Mouse (Mus musculus) forebrain, embryonic 13.5 days (tissue): ENCODE results near the gene Dqx1. TPM values are rescaled to one million over a fixed set of nuclear protein-coding genes. Genes with fewer than 3 reads are reported as not detected.

Experiments
- ATAC-seq: fragments of 200-750 bp; cut with Nextera tagmentation; 2 replicates; pipeline ENCODE4 v1.8.0; 2017
- H3K27ac ChIP-seq: fragments of 300-500 bp; sonication (generic); 2 replicates; pipeline ENCODE4 v1.5.1; 2015; ENCODE audit warnings: inconsistent platforms, mild to moderate bottlenecking, moderate library complexity
- H3K27me3 ChIP-seq: fragments of 300-500 bp; sonication (generic); 2 replicates; pipeline ENCODE4 v1.6.1; 2015; ENCODE audit warnings: mild to moderate bottlenecking, inconsistent platforms
- H3K36me3 ChIP-seq: fragments of 300-500 bp; sonication (generic); 2 replicates; pipeline ENCODE4 v1.6.1; 2015; ENCODE audit warnings: mild to moderate bottlenecking, inconsistent platforms; ENCODE audit not compliant: poor library complexity, severe bottlenecking
- H3K4me1 ChIP-seq: fragments of 300-500 bp; sonication (generic); 2 replicates; pipeline ENCODE4 v1.6.1; 2015; ENCODE audit warnings: inconsistent platforms
- H3K4me2 ChIP-seq: fragments of 300-500 bp; sonication (generic); 2 replicates; pipeline ENCODE4 v1.6.1; 2015; ENCODE audit warnings: inconsistent platforms, mild to moderate bottlenecking, moderate library complexity
- H3K4me3 ChIP-seq: fragments of 300-500 bp; sonication (generic); 2 replicates; pipeline ENCODE4 v1.5.1; 2015; ENCODE audit warnings: mild to moderate bottlenecking, inconsistent platforms
- H3K9ac ChIP-seq: fragments of 300-500 bp; sonication (generic); 2 replicates; pipeline ENCODE4 v1.6.1; 2015; ENCODE audit warnings: mild to moderate bottlenecking, inconsistent platforms
- H3K9me3 ChIP-seq: fragments of 300-500 bp; sonication (generic); replicated peaks from 2 replicates; pipeline ENCODE4 v1.6.1; 2016; ENCODE audit warnings: inconsistent platforms
- WGBS: fragments of 180-500 bp; shearing (Covaris S2); methylation state at CpG from one replicate; pipeline ENCODE4 v1.1.7; 2015; 5-methylcytosine and 5-hydroxymethylcytosine counted together
- polyA plus RNA-seq: library from polyadenylated mRNA; unstranded; fragments of >200 nt; fragmentation: Nextera tagmentation; extraction: Ambion mirVana; gene quantifications from 2 replicates; pipeline ENCODE4 v1.2.1, GENCODE M21; 2015

Gene Dqx1
- polyA plus RNA-seq, 1 experiment from 2014 or later = 0.59 TPM

DNA sequence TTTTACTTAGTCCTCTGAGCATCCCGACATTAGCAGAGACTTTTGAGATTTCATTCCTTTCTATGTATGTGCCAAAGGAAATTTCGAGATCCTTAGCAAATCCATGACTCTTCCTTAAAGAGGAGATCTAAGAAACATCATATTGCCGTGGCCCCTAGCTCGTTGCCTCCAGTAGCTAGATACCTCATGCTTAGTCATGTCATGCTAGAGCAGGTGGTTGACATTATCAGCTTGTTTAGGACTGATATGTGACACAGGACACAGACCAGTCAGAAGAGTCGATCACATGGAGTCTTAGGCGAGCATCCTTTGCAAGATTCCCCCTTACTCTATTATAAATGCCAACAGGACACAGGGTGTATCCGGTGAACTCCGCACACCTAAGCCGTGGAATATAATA, 34.6 kb upstream of the Dqx1 start:
- H3K27me3 ChIP-seq = no peaks in the 10 kb centered on the region

DNA sequence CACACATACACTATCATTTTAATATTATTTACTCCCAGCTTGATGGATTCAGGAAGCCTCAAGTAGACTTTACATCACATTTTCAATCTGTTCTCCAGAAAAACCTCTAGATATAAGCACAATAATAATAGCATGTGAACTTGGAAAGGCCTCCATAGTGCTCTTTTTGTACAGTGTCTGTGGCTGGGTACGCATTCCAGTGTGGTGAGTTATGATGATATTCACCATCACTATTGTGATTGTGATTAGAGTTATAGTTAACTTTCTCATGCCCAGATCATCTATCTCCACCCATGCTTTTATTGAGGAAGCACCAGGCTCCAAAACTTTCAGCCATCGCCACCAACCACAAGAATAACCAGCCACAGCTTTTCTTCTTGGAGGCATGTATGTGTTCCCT, 33.9 kb upstream of the Dqx1 start:
- no peak for ATAC-seq
- Histone ChIP-seq H3K4me2 (no peak overlapping the region), H3K27me3 (0 out of 2 replicates have a peak, but pooled peaks cover 5% of the 10 kb centered on the region), H3K36me3 (no peaks in the 10 kb centered on the region), H3K4me3 (no peak overlapping the region), H3K27ac (no peak overlapping the region), H3K9ac (no peak overlapping the region), H3K4me1 (no peaks in the 10 kb centered on the region), H3K9me3 (no peaks in the 10 kb centered on the region)
- WGBS = 89% methylated on average over 2 of the region's 2 CpGs

More for the DNA sequence above, 34.6 kb upstream of the Dqx1 start:
- Histone ChIP-seq H3K4me1 (no peaks in the 10 kb centered on the region), H3K27ac (no peak overlapping the region), H3K36me3 (no peaks in the 10 kb centered on the region), H3K9ac (no peak overlapping the region), H3K4me2 (no peak overlapping the region), H3K9me3 (no peaks in the 10 kb centered on the region), H3K4me3 (no peak overlapping the region)
- WGBS = 85% methylated on average over 9 of the region's 9 CpGs
- no peak for ATAC-seq

DNA sequence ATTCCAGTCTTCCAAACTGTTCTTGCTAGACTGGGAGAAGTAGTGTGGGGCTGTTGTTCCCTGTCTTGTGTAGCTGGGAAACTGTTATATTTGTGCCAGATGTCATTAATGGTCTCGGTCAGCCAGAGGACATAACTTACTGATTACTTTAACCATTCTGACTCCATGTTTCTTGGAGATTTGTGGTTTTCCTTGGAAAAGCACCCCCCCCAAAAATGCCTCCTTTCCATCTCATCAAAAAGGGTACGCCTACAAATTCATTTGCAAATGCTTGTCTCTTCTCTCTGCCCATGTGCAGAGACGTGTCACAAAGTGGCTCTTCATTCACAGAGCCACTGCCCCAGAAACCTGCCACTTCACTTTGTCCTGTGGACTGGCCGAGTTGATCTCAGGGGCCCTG, 33.2 kb upstream of the Dqx1 start:
- Histone ChIP-seq H3K4me1 (no peaks in the 10 kb centered on the region), H3K27ac (no peak overlapping the region), H3K36me3 (no peaks in the 10 kb centered on the region), H3K4me3 (no peak overlapping the region), H3K9ac (no peak overlapping the region), H3K27me3 (peaks cover 6% of the 10 kb centered on the region; the same call in 1 of the 2 replicates), H3K9me3 (no peaks in the 10 kb centered on the region), H3K4me2 (no peak overlapping the region)
- ATAC-seq = no peak
- 70% methylated on average over 4 of the region's 4 CpGs for WGBS

DNA sequence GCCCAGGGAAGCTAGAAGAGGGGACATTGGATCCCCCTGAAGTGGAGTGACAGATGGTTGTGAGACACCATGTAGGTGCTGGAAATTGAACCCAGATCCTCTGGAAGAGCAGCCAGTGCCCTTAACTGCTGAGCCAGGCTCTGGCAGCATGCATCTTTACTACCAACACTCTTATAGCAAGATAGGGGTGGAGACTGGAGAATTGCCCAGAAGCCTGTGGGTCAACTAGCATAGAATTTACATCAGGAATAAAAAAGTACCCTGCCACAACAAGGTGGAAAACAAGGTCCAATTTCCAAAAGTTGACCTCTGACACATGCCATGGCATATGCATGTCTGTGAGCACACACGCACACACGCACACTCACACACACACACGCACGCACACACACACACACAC, 32.4 kb upstream of the Dqx1 start:
- Histone ChIP-seq H3K4me2 (no peak overlapping the region), H3K27ac (no peak overlapping the region), H3K9ac (no peak overlapping the region), H3K4me1 (peaks cover 4% of the 10 kb centered on the region; the same call in 1 of the 2 replicates), H3K4me3 (no peak overlapping the region), H3K9me3 (no peaks in the 10 kb centered on the region), H3K27me3 (peaks cover 14% of the 10 kb centered on the region), H3K36me3 (no peaks in the 10 kb centered on the region)
- ATAC-seq = no peak
- 93% methylated on average over 4 of the region's 4 CpGs for WGBS

DNA sequence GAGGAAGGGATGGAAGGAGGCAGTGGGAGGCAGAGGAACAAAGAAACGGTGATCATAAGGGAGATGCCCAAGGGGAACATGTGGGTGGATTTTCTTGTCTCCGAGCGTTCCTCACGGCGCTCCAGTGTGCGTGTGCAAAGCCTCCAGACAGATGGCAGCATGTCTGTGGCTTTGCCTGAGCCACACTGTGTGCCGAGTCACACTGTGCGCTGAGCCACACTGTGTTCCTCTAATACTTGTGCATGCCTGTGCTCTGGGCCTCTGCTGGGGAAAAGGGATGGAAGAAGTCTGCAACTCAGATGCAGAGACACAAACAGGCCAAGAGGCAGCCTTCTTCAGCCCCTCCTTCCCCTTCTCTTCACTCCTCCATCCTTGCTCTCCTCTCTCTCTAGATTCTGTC, 30.4 kb upstream of the Dqx1 start:
- Histone ChIP-seq H3K4me3 (no peak overlapping the region), H3K9me3 (no peaks in the 10 kb centered on the region), H3K27ac (no peak overlapping the region; the same call in 1 of the 2 replicates), H3K36me3 (no peaks in the 10 kb centered on the region), H3K9ac (no peak overlapping the region), H3K27me3 (peaks cover 34% of the 10 kb centered on the region), H3K4me1 (peaks cover 9% of the 10 kb centered on the region), H3K4me2 (no peak overlapping the region)
- no peak for ATAC-seq
- 73% methylated on average over 8 of the region's 8 CpGs for WGBS

DNA sequence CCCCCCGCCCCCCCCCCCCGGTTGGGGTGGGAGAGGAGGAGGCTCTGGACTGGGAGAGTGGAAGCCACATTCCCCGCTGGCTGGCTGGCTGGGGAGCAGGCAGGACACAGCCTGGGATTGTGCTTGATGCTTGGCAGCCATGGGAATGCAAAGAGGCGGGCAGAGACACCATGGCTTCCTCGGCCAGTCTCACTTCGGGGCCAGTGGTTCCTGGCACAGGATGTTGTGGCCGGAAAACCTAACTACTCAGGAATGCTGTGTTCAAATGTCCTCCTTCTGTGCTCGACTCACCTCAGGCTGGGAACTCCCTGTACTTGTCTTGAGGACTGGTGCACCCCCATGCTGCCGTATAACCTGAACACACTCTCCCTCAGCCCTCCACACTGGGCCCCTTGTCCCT, 29.9 kb upstream of the Dqx1 start:
- Histone ChIP-seq H3K4me3 (no peak overlapping the region), H3K4me1 (peaks cover 13% of the 10 kb centered on the region), H3K4me2 (no peak overlapping the region), H3K9ac (no peak overlapping the region), H3K27me3 (peaks cover 38% of the 10 kb centered on the region), H3K36me3 (no peaks in the 10 kb centered on the region), H3K27ac (no peak overlapping the region; the same call in 1 of the 2 replicates), H3K9me3 (no peaks in the 10 kb centered on the region)
- no peak for ATAC-seq
- WGBS = 61% methylated on average over 7 of the region's 9 CpGs

DNA sequence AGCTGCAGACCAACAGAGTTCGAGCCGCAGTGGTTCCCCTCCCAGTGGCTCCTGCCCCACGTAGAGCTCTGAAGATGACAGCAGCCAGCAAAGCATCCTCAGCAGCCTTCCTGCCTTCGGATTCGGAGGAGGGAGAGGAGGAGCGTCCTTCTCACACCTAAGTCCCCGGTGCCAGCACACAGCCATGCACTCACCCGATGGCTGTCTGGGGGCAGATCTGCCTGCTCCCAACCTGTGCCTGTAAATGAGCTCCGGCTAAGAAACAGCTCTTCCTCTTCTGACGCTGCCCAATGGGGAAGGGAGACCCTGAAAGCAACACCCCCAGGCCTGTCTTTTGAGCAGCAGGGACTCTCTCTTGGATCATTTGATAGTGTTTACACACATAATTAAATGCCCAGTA, 27.9 kb upstream of the Dqx1 start:
- Histone ChIP-seq H3K27me3 (peaks cover 39% of the 10 kb centered on the region), H3K27ac (no peak overlapping the region), H3K4me3 (no peak overlapping the region), H3K9me3 (no peaks in the 10 kb centered on the region), H3K36me3 (no peaks in the 10 kb centered on the region), H3K4me2 (no peak overlapping the region), H3K4me1 (peaks cover 33% of the 10 kb centered on the region), H3K9ac (no peak overlapping the region)
- no peak for ATAC-seq
- 15% methylated on average over 10 of the region's 10 CpGs for WGBS

DNA sequence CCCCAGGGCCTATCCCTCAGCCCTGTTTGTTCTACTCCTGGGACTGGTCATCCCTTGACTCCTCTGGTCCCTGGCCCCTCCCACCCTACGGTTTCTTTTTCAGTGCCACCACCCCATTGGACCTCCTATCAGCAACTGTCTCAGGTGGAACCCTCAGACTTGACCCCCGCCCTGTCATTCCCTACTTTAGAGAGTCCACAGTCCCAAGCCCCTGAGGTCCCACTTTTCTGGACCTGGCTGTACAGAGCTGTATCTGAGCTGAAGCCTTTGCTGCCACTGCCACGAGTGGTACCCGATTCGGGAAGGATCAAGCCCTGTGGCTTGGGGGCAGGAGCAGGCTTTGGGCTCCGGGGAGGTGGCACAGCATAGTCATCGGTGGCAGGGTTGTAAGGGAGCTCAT, 26.5 kb upstream of the Dqx1 start:
- WGBS = 55% methylated on average over 7 of the region's 7 CpGs
- Histone ChIP-seq H3K4me2 (no peak overlapping the region), H3K27ac (no peak overlapping the region), H3K4me3 (no peak overlapping the region), H3K27me3 (peaks cover 43% of the 10 kb centered on the region), H3K4me1 (peaks cover 33% of the 10 kb centered on the region), H3K9ac (no peak overlapping the region), H3K9me3 (no peaks in the 10 kb centered on the region), H3K36me3 (no peaks in the 10 kb centered on the region)
- no peak for ATAC-seq

DNA sequence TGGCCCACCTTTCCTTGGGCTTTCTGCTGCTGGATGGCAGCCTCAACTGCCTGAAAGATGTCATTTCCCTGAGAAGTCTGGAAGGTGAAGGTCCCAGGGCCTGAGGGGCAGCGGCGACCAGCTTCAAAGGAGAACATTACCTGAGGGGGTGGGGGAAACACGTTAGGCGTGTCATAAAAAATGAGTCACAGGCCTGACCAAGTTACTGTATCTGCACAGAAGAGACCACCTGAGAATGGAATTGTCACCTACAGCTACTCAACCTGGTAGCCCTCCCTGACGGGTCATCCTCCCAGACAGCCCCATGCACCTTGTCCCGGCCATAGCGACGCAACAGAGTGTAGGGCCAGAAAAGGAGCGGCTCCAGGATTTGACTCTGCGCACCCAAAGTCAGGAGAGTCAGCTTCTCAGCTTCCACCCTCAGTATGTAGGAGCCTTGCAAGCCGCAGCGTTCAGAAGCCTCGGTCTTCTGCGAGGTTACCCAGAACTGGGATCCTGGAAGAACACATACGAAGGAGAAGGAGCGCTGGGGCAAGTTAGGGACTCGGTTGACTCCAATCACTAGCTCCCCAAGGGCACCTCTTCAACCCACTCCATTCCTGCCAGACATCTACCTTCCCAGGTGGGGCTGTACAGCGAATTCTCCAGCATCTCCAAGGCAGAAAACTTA, 25.6 kb upstream of the Dqx1 start:
- 21% methylated on average over 18 of the region's 18 CpGs for WGBS
- H3K27me3 ChIP-seq = peaks cover 47% of the 10 kb centered on the region
- peaks cover 33% of the 10 kb centered on the region for H3K4me1 ChIP-seq
- peak overlapping the region; percentile 70 for H3K4me2 ChIP-seq
- H3K9me3 ChIP-seq = no peaks in the 10 kb centered on the region
- peak overlapping the region; percentile 60; the same call in 1 of the 2 replicates for H3K9ac ChIP-seq
- no peaks in the 10 kb centered on the region for H3K36me3 ChIP-seq
- H3K4me3 ChIP-seq = peak overlapping the region; percentile 55
- H3K27ac ChIP-seq = no peak overlapping the region
- no peak for ATAC-seq

DNA sequence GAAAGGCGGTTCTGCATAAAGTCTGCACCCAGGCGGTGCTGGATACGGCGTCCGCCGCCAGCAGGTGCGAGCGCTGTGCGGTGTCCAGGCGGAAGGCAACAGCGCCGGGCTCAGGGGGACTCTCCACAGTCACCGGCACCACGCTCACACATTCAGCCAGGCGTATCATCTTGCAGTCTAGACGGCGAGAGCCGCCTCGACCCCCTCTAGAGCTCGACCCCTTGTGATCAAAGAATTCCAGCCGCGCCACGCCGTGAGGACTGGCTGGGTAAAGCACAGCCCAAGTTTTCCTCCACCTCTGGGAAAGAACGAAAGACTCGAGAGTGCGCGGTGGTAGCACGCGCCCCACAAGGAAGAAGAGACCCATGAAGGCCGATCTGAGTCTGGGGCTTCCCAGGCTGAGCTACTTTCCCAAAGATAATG, 24.9 kb upstream of the Dqx1 start:
- H3K4me1 ChIP-seq = peaks cover 33% of the 10 kb centered on the region
- peak overlapping the region; percentile 55 for H3K4me3 ChIP-seq
- H3K27ac ChIP-seq = no peak overlapping the region
- no peaks in the 10 kb centered on the region for H3K36me3 ChIP-seq
- peaks cover 49% of the 10 kb centered on the region for H3K27me3 ChIP-seq
- peak overlapping the region; percentile 70 for H3K4me2 ChIP-seq
- peak; percentile 54 for ATAC-seq
- no peaks in the 10 kb centered on the region for H3K9me3 ChIP-seq
- WGBS = under 1% methylated on average over 31 of the region's 31 CpGs
- peak overlapping the region; percentile 60 for H3K9ac ChIP-seq

DNA sequence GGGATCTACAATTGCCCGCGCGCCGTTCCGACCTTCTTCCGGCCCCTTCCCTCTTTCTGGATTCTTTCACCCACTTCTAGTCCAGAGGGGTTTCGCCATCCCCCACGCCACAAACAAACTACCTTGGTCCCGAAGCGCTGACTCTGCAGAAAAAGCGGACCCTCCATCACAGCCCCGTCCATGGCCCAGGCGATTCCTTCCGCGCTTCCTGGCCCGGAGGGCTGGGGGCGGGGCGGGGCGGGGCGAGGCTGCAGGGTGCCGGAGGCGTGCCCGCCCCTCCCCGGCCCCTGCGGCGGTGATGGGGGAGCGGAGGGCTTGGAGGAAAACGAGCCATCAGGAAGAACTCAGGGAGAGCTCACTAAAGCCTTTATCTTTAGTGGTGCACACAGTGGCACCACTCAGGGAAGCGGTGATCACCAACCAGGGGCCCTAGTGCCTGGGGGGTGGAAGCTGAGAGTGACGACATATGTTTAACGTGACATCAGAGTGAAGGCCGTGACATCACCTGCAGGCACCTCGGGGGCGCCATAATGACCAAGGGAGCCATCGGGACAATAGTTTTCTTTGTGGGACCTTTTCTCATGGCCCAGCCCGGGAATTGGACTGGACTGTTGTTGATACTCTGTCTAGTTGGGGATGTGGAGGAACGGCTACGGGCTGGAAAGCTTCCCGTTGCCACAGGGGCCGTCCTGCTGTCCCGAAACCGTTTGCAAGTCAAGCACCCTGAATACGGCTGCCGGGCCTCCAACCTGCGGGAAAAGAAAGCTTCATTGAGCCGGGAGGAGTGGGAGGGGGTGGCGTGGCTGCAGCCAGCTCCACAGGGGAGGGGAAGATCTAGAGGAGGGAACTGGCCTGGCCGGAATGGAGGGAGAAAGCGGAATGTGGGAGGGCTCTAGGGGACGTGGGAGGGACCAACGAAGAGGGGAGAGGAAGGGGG, 24.1 kb upstream of the Dqx1 start, which contains the start of the genes Dok1 and Loxl3:
TSS of gene Dok1 (minus strand) at position 223 of the 937 bp plus-strand sequence.
TSS of gene Loxl3 (plus strand) at position 925 of the 937 bp plus-strand sequence.
- under 1% methylated on average over 47 of the region's 51 CpGs for WGBS
- peak; percentile 71 for ATAC-seq
- Histone ChIP-seq H3K27ac (peak within 1 kb of the TSS; percentile 22; the same call in 1 of the 2 replicates), H3K27me3 (peaks cover 47% of the 10 kb centered on the region), H3K4me3 (peak within 1 kb of the TSS; percentile 55), H3K4me1 (peaks cover 40% of the 10 kb centered on the region), H3K4me2 (peak within 1 kb of the TSS; percentile 70), H3K36me3 (no peaks in the 10 kb centered on the region), H3K9me3 (no peaks in the 10 kb centered on the region), H3K9ac (peak within 1 kb of the TSS; percentile 60)

DNA sequence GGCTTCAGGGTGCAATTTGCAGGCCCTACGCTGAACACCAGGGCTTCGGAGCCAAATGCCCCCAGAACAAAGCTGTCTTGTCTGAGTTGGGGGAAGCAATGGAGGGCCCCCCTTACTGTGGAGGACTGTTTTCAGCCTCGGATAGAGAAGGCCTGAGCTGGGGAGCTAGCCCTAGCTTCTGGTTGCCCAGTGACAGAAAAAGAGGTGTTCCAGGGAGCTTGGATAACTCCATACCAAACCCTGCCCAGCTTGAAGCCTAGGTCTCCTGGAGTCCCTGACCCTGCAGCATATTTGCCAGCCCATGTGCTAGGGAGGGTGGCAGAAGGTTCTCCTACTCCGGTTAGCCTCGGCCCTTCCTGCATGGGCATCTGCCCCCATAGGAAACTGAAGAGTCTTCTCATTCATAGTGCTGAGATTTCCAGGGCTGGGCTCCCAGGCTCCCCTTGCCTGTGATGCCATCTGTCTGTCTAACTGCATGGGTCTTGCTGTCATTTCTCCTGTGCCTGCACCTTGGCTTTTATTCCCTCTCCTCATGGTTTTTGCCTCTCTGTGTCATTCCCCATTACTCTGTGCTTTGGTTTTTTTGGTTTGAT, 23.1 kb upstream of the Dqx1 start:
- Histone ChIP-seq H3K4me2 (peak overlapping the region; percentile 70), H3K36me3 (no peaks in the 10 kb centered on the region), H3K27ac (peak overlapping the region; percentile 22; the same call in 1 of the 2 replicates), H3K9me3 (no peaks in the 10 kb centered on the region), H3K4me3 (peak overlapping the region; percentile 55), H3K27me3 (peaks cover 42% of the 10 kb centered on the region), H3K4me1 (peaks cover 45% of the 10 kb centered on the region), H3K9ac (peak overlapping the region; percentile 60; the same call in 1 of the 2 replicates)
- no peak for ATAC-seq
- 32% methylated on average over 5 of the region's 5 CpGs for WGBS
